25 mouse cellular contexts compared by ENCODE assay signal in the genomic region with DNA sequence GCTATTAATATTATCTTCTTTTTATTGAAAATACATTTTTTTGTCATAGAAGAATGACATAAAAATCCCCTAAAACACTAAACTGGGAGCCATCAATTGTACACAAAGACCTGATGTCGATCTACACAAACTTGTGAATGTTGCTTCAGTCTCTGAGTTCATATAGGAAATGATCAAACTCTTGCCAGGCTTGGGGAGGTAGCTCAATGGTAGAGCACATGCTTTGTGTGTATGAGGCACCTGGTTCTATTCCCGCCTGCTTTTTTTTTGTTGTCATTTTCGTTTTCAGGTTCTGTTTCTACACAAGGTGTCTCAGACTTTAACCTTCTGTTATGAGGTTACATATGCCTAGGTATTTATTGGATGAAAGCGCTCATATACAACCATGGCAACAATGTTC. TPM values are rescaled to one million over a fixed set of nuclear protein-coding genes. Genes with fewer than 3 reads are reported as not detected.
"Had no signal": no experiment of that assay in that cellular context is flagged by ENCODE, and none has a peak within 500 bp of the region (broad histone marks: within the 10 kb centered on the region; RNA-seq: fewer than 3 reads in every experiment).

No protein-coding gene starts in this region.

- H3K9ac ChIP-seq: embryonic facial prominence, embryonic 12.5 days; embryonic facial prominence, embryonic 13.5 days; embryonic facial prominence, embryonic 15.5 days; forebrain, embryonic 12.5 days; forebrain, embryonic 13.5 days; forebrain, embryonic 15.5 days; forebrain, postnatal 0 days had no signal

- H3K27me3 ChIP-seq: embryonic facial prominence, embryonic 13.5 days; embryonic facial prominence, embryonic 15.5 days; forebrain, embryonic 13.5 days; forebrain, embryonic 15.5 days had no signal

- H3K9me3 ChIP-seq: embryonic facial prominence, embryonic 10.5 days; embryonic facial prominence, embryonic 12.5 days; embryonic facial prominence, embryonic 13.5 days; embryonic facial prominence, embryonic 15.5 days; forebrain, embryonic 10.5 days; forebrain, embryonic 12.5 days; forebrain, embryonic 13.5 days; forebrain, embryonic 15.5 days had no signal

- H3K27ac ChIP-seq: embryonic facial prominence, embryonic 10.5 days; embryonic facial prominence, embryonic 12.5 days; embryonic facial prominence, embryonic 13.5 days; embryonic facial prominence, embryonic 15.5 days; forebrain, embryonic 10.5 days; forebrain, embryonic 12.5 days; forebrain, embryonic 13.5 days; forebrain, embryonic 15.5 days; gastrocnemius, adult 2 months; heart, adult 2 months had no signal

- H3K36me3 ChIP-seq: embryonic facial prominence, embryonic 10.5 days; embryonic facial prominence, embryonic 12.5 days; embryonic facial prominence, embryonic 13.5 days; embryonic facial prominence, embryonic 15.5 days; forebrain, embryonic 10.5 days; forebrain, embryonic 12.5 days; forebrain, embryonic 15.5 days had no signal

- DNase-seq: cerebellum, adult 9-10 months; cerebellum, adult 9-11 months; cerebellum, postnatal 10 days; cerebellum, postnatal 14 days; cerebellum, postnatal 25 days; cerebellum, postnatal 36 days; gastrocnemius, adult 2 months; gastrocnemius, postnatal 10 days; gastrocnemius, postnatal 14 days; gastrocnemius, postnatal 25 days; gastrocnemius, postnatal 36 days; heart, adult 11 months; heart, adult 18-20 months; heart, adult 2 months had no signal

- H3K4me1 ChIP-seq: embryonic facial prominence, embryonic 10.5 days; embryonic facial prominence, embryonic 12.5 days; embryonic facial prominence, embryonic 13.5 days; embryonic facial prominence, embryonic 15.5 days; forebrain, embryonic 13.5 days; forebrain, embryonic 15.5 days had no signal

- H3K4me3 ChIP-seq: embryonic facial prominence, embryonic 10.5 days; embryonic facial prominence, embryonic 12.5 days; embryonic facial prominence, embryonic 13.5 days; embryonic facial prominence, embryonic 15.5 days; erythroblast, embryonic 14.5 days; forebrain, embryonic 10.5 days; forebrain, embryonic 12.5 days; forebrain, embryonic 13.5 days; forebrain, embryonic 15.5 days; gastrocnemius, adult 2 months; heart, adult 2 months had no signal

RNA-seq across cellular contexts. Expression of a gene that starts 16.3 kb away (rescaled TPM):
- total RNA-seq: granulocyte monocyte progenitor cell, adult 5-6 weeks had no signal
- polyA plus RNA-seq: erythroblast, embryonic 14.5 days had no signal
